Mouse (Mus musculus) liver, embryonic 14.5 days (tissue): ENCODE measurements at regions not wholly inside any gene's neighbourhood (a gene's known extent, or its start where the extent isn't known, plus 50 kb on each side); places are given as distances from the start of the nearest gene placed in this dataset.

Source experiments
- ATAC-seq: fragments of 200-750 bp; cut with Nextera tagmentation; 2 replicates; pipeline ENCODE4 v1.8.0; 2017; ENCODE audit warnings: moderate number of reproducible peaks, mild to moderate bottlenecking, moderate library complexity; ENCODE audit not compliant: insufficient read depth
- DNase-seq, 3 experiments: peaks; one replicate each; pipeline ENCODE4 v3.0.0-alpha.2; 2012 to 2013; ENCODE audit warnings: low read depth in 3 of 3, low spot score in 3 of 3
- H3K27ac ChIP-seq: fragments of 300-500 bp; sonication (generic); 2 replicates; pipeline ENCODE4 v1.5.1; 2014; ENCODE audit warnings: moderate library complexity, mild to moderate bottlenecking, control low read depth, inconsistent platforms
- H3K27me3 ChIP-seq: fragments of 300-500 bp; sonication (generic); 2 replicates; pipeline ENCODE4 v1.6.1; 2014; ENCODE audit warnings: mild to moderate bottlenecking, low read length, moderate library complexity; ENCODE audit not compliant: control insufficient read depth, insufficient read depth
- H3K36me3 ChIP-seq: fragments of 300-500 bp; sonication (generic); replicated peaks from 2 replicates; pipeline ENCODE4 v1.6.1; 2014; ENCODE audit warnings: low read depth; ENCODE audit not compliant: control insufficient read depth, insufficient read depth
- H3K4me1 ChIP-seq, 2 experiments: fragments of 200-500 bp in 1 of 2; fragments of 300-500 bp in 1 of 2; sonication (generic) in 1 of 2; replicated peaks; 2 replicates each; pipeline ENCODE4 v1.6.1; 2012 to 2014; ENCODE audit warnings: antibody characterized with exemption in 1 of 2, inconsistent platforms in 1 of 2, low read length in 1 of 2; ENCODE audit not compliant: control insufficient read depth in 2 of 2, insufficient read depth in 2 of 2
- H3K4me2 ChIP-seq: fragments of 300-500 bp; sonication (generic); 2 replicates; pipeline ENCODE4 v1.6.1; 2014; ENCODE audit warnings: low read depth, mild to moderate bottlenecking, control low read depth, moderate library complexity
- H3K4me3 ChIP-seq, 2 experiments: fragments of 200-500 bp in 1 of 2; fragments of 300-500 bp in 1 of 2; sonication (generic) in 1 of 2; 2 replicates each; pipeline ENCODE4 v1.5.1; 2012 to 2014; ENCODE audit warnings: low read depth in 2 of 2, low read length in 2 of 2, mild to moderate bottlenecking in 2 of 2, control low read depth in 1 of 2, inconsistent platforms in 1 of 2, moderate library complexity in 1 of 2; ENCODE audit not compliant: insufficient read depth in 1 of 2
- H3K9ac ChIP-seq: fragments of 300-500 bp; sonication (generic); replicated peaks from 2 replicates; pipeline ENCODE4 v1.6.1; 2014; ENCODE audit warnings: mild to moderate bottlenecking, control low read depth, moderate library complexity
- H3K9me3 ChIP-seq: fragments of 300-500 bp; sonication (generic); 2 replicates; pipeline ENCODE4 v1.6.1; 2016; ENCODE audit warnings: low read length, mixed read lengths; ENCODE audit not compliant: control insufficient read depth
- CTCF ChIP-seq: IDR thresholded peaks from 2 replicates; pipeline ENCODE4 v1.5.1; 2016; ENCODE audit warnings: antibody characterized with exemption, low read depth, control low read depth
- EP300 ChIP-seq: IDR thresholded peaks from 2 replicates; pipeline ENCODE4 v1.6.1; 2016; ENCODE audit warnings: antibody characterized with exemption, low read depth
- WGBS: fragments of 180-500 bp; shearing (Covaris S2); extraction: QIAGEN DNeasy Blood & Tissue Kit; methylation state at CpG from one replicate; pipeline ENCODE4 v1.1.7; 2014; ENCODE audit not compliant: insufficient replicate concordance; 5-methylcytosine and 5-hydroxymethylcytosine counted together

- H3K4me2 ChIP-seq = no peak overlapping the region
- H3K36me3 ChIP-seq = no peaks in the 10 kb centered on the region
- no peaks in the 10 kb centered on the region for H3K4me1 ChIP-seq
- no peaks in the 10 kb centered on the region for H3K9me3 ChIP-seq
- no peaks in the 10 kb centered on the region for H3K27me3 ChIP-seq
- no peak for DNase-seq
- H3K27ac ChIP-seq = no peak overlapping the region
- no peak for ATAC-seq
- no peak overlapping the region for H3K9ac ChIP-seq
- WGBS = 51% methylated on average over 4 of the region's 4 CpGs
- H3K4me3 ChIP-seq = no peak overlapping the region
- TF ChIP-seq EP300 = no peak
- TF ChIP-seq CTCF = no peak
Measured at GRCm38 (mm10) chr1:193543284-193543683, 173.2 kb upstream of the Camk1g start.

GRCm38 (mm10) chr1:193541934-193542580 is 172.0 kb upstream of the Camk1g start:
- ATAC-seq (no peak), DNase-seq (no peak)
- Histone ChIP-seq H3K4me3 (no peak overlapping the region), H3K27me3 (no peaks in the 10 kb centered on the region), H3K9ac (no peak overlapping the region), H3K9me3 (no peaks in the 10 kb centered on the region), H3K4me2 (no peak overlapping the region), H3K27ac (no peak overlapping the region), H3K36me3 (no peaks in the 10 kb centered on the region), H3K4me1 (no peaks in the 10 kb centered on the region)
- TF ChIP-seq CTCF (no peak), EP300 (no peak)
- whole genome bisulfite sequencing = 43% methylated on average over 13 of the region's 13 CpGs

GRCm38 (mm10) chr1:193541281-193541680 is 171.2 kb upstream of the Camk1g start:
- Histone ChIP-seq H3K27me3 (no peaks in the 10 kb centered on the region), H3K36me3 (no peaks in the 10 kb centered on the region), H3K4me3 (no peak overlapping the region), H3K9me3 (no peaks in the 10 kb centered on the region), H3K9ac (no peak overlapping the region), H3K4me2 (no peak overlapping the region), H3K27ac (no peak overlapping the region), H3K4me1 (no peaks in the 10 kb centered on the region)
- TF ChIP-seq EP300 = no peak
- no peak for TF ChIP-seq CTCF
- ATAC-seq = no peak
- DNase-seq = no peak
- 67% methylated on average over 4 of the region's 4 CpGs for WGBS

GRCm38 (mm10) chr1:193540486-193540885 is 170.4 kb upstream of the Camk1g start:
- 67% methylated on average over 5 of the region's 5 CpGs for WGBS
- no peak for DNase-seq

GRCm38 (mm10) chr1:193539261-193539660 is 169.2 kb upstream of the Camk1g start:
- Histone ChIP-seq H3K4me1 (no peaks in the 10 kb centered on the region), H3K36me3 (no peaks in the 10 kb centered on the region), H3K4me3 (no peak overlapping the region), H3K27ac (no peak overlapping the region), H3K9ac (no peak overlapping the region), H3K4me2 (no peak overlapping the region), H3K9me3 (no peaks in the 10 kb centered on the region), H3K27me3 (no peaks in the 10 kb centered on the region)
- 68% methylated on average over 6 of the region's 6 CpGs for WGBS
- TF ChIP-seq CTCF (no peak), EP300 (no peak)
- ATAC-seq (no peak), DNase-seq (no peak)

More at GRCm38 (mm10) chr1:193540486-193540885, 170.4 kb upstream of the Camk1g start:
- Histone ChIP-seq H3K36me3 (no peaks in the 10 kb centered on the region), H3K4me3 (no peak overlapping the region), H3K9ac (no peak overlapping the region), H3K27me3 (no peaks in the 10 kb centered on the region), H3K27ac (no peak overlapping the region), H3K9me3 (no peaks in the 10 kb centered on the region), H3K4me1 (no peaks in the 10 kb centered on the region), H3K4me2 (no peak overlapping the region)
- no peak for ATAC-seq
- TF ChIP-seq EP300 (no peak), CTCF (no peak)
